Mouse (Mus musculus): Measurements from ENCODE around the gene Ywhaq. TPM values are rescaled to one million over a fixed set of nuclear protein-coding genes. Genes with fewer than 3 reads are reported as not detected.

The Ywhaq gene
- total and polyA plus RNA-seq, 3 experiments, result 217 to 392 (median 234) TPM

- H3K9me3 ChIP-seq (replicated peaks; ENCODE audit: low read length), result no peaks in the 10 kb centered on the region
- no peak overlapping the region for H3K9ac ChIP-seq (ENCODE audit: insufficient read depth, low read depth)
- no peaks in the 10 kb centered on the region for H3K27me3 ChIP-seq (replicated peaks)
- TF ChIP-seq JUN (IDR thresholded peaks at IDR 0.05; ENCODE audit: insufficient read depth, low read depth, low read length) (no peak), MXI1 (IDR thresholded peaks at IDR 0.05; ENCODE audit: low read depth, low read length) (no peak), RAD21 (IDR thresholded peaks at IDR 0.05; ENCODE audit: low read depth, low read length) (no peak), UBTF (IDR thresholded peaks at IDR 0.05; ENCODE audit: low read depth, low read length) (no peak), ELF1 (IDR thresholded peaks at IDR 0.05; ENCODE audit: low read depth, low read length) (no peak), MEF2A (IDR thresholded peaks at IDR 0.05; ENCODE audit: borderline replicate concordance, low read depth, low read length) (no peak), POLR2A (IDR thresholded peaks at IDR 0.05; ENCODE audit: low read depth, low read length) (no peak), NRF1 (IDR thresholded peaks at IDR 0.05; ENCODE audit: low read depth, low read length) (no peak), ZC3H11A (IDR thresholded peaks at IDR 0.05; ENCODE audit: low read depth, low read length) (no peak), USF1 (IDR thresholded peaks at IDR 0.05; ENCODE audit: low read depth, low read length) (no peak), PAX5 (IDR thresholded peaks at IDR 0.05; ENCODE audit: low read length) (no peak), CTCF (conservative IDR thresholded peaks at IDR 0.05 in 1 of 2, IDR thresholded peaks at IDR 0.05 in 1 of 2; ENCODE audit: low read depth in 2 of 2, low read length in 2 of 2) (no peak), CHD1 (IDR thresholded peaks at IDR 0.05; ENCODE audit: low read depth, low read length) (no peak), ZMIZ1 (IDR thresholded peaks at IDR 0.05; ENCODE audit: low read depth, low read length) (no peak), IRF4 (IDR thresholded peaks at IDR 0.05; ENCODE audit: low read depth, low read length) (no peak), KAT2A (IDR thresholded peaks at IDR 0.05; ENCODE audit: insufficient replicate concordance, low read length) (no peak), NELFE (IDR thresholded peaks at IDR 0.05; ENCODE audit: low read depth, low read length) (no peak)
- peaks cover 0 to 31% of the 10 kb centered on the region in 2 experiments; a peak in 2 of 4 replicates for H3K4me1 ChIP-seq (ENCODE audit: control insufficient read depth in 1 of 2, insufficient read depth in 2 of 2)
- no peak for DNase-seq (ENCODE audit: extremely low read depth)
- H3K79me2 ChIP-seq (replicated peaks; ENCODE audit: control insufficient read depth, extremely low read depth, insufficient read depth, poor library complexity, severe bottlenecking), result peaks cover 29% of the 10 kb centered on the region
- dilution Hi-C loops (cut with MboI; ENCODE audit: extremely low pct_ligation_motif_present, extremely low pct_unique_long_range_greater_than_20kb, low sequenced_read_pairs), result no loop called here
- no peaks in the 10 kb centered on the region for H3K36me3 ChIP-seq (replicated peaks in 1 of 2; ENCODE audit: control insufficient read depth in 1 of 2, insufficient read depth in 1 of 2, low read length in 1 of 2)
- no peak overlapping the region for H3K4me2 ChIP-seq (ENCODE audit: insufficient read depth, low read depth, poor library complexity, severe bottlenecking)
- in situ Hi-C loops (cut with MboI; ENCODE audit: low pct_ligation_motif_present, low pct_unique_long_range_greater_than_20kb, low sequenced_read_pairs), result loop anchor here (5.0 kb wide), 1 partner anchor 42 kb away; the partner anchor contains the start of gene Ywhaq
- H3K4me3 ChIP-seq (replicated peaks in 1 of 3; ENCODE audit: low read depth in 2 of 3, low read length in 2 of 3, poor library complexity in 1 of 3), result no peak overlapping the region
- no peak overlapping the region for H3K27ac ChIP-seq (ENCODE audit: insufficient read depth, low read depth)
Measured at GRCm38 (mm10) chr12:21375376-21376157, 41.9 kb downstream of the Ywhaq start.

GRCm38 (mm10) chr12:21373820-21374475 lies 43.5 kb downstream of the Ywhaq start:
- Histone ChIP-seq H3K4me1 (ENCODE audit: control insufficient read depth in 1 of 2, insufficient read depth in 2 of 2) (peaks cover 4 to 40% of the 10 kb centered on the region in 2 experiments; a peak in 2 of 4 replicates), H3K27ac (ENCODE audit: insufficient read depth, low read depth) (peak overlapping the region; percentile 64), H3K36me3 (replicated peaks in 1 of 2; ENCODE audit: control insufficient read depth in 1 of 2, insufficient read depth in 1 of 2, low read length in 1 of 2) (no peaks in the 10 kb centered on the region), H3K27me3 (replicated peaks) (no peaks in the 10 kb centered on the region), H3K4me2 (ENCODE audit: insufficient read depth, low read depth, poor library complexity, severe bottlenecking) (peak overlapping the region; percentile 72; the same call in 1 of the 2 replicates), H3K9me3 (replicated peaks; ENCODE audit: low read length) (no peaks in the 10 kb centered on the region), H3K4me3 (replicated peaks in 1 of 3; ENCODE audit: low read depth in 2 of 3, low read length in 2 of 3, poor library complexity in 1 of 3) (peak overlapping the region; percentile 74 to 84 (median 76)), H3K9ac (ENCODE audit: insufficient read depth, low read depth) (peak overlapping the region; percentile 75), H3K79me2 (replicated peaks; ENCODE audit: control insufficient read depth, extremely low read depth, insufficient read depth, poor library complexity, severe bottlenecking) (peaks cover 38% of the 10 kb centered on the region)
- in situ Hi-C loops (cut with MboI; ENCODE audit: low pct_ligation_motif_present, low pct_unique_long_range_greater_than_20kb, low sequenced_read_pairs) (loop anchor here (5.0 kb wide), 1 partner anchor 37 kb away; no protein-coding TSS in a partner anchor), dilution Hi-C loops (cut with MboI; ENCODE audit: extremely low pct_ligation_motif_present, extremely low pct_unique_long_range_greater_than_20kb, low sequenced_read_pairs) (no loop called here)
- DNase-seq (ENCODE audit: extremely low read depth), result no peak
- TF ChIP-seq CHD2 (IDR thresholded peaks at IDR 0.05; ENCODE audit: low read length) (no peak), MEF2A (IDR thresholded peaks at IDR 0.05; ENCODE audit: borderline replicate concordance, low read depth, low read length) (no peak), SIN3A (IDR thresholded peaks at IDR 0.05; ENCODE audit: low read length) (peak; percentile 5; the same call in 1 of the 2 replicates), ELF1 (IDR thresholded peaks at IDR 0.05; ENCODE audit: low read depth, low read length) (no peak), PAX5 (IDR thresholded peaks at IDR 0.05; ENCODE audit: low read length) (no peak), EP300 (IDR thresholded peaks at IDR 0.05; ENCODE audit: low read length) (0 out of 2 replicates have a peak, but pooled peaks have one; percentile 20), MAX (IDR thresholded peaks at IDR 0.05; ENCODE audit: low read length) (peak; percentile 15; the same call in 1 of the 2 replicates), IRF4 (IDR thresholded peaks at IDR 0.05; ENCODE audit: low read depth, low read length) (no peak), UBTF (IDR thresholded peaks at IDR 0.05; ENCODE audit: low read depth, low read length) (no peak), RAD21 (IDR thresholded peaks at IDR 0.05; ENCODE audit: low read depth, low read length) (no peak), JUN (IDR thresholded peaks at IDR 0.05; ENCODE audit: insufficient read depth, low read depth, low read length) (no peak), TCF12 (IDR thresholded peaks at IDR 0.05; ENCODE audit: low read depth, low read length) (no peak), ZKSCAN1 (IDR thresholded peaks at IDR 0.05; ENCODE audit: borderline replicate concordance, low read depth, low read length) (no peak), ZC3H11A (IDR thresholded peaks at IDR 0.05; ENCODE audit: low read depth, low read length) (no peak), E2F4 (IDR thresholded peaks at IDR 0.05; ENCODE audit: insufficient replicate concordance, low read depth, low read length) (no peak), USF2 (conservative IDR thresholded peaks at IDR 0.05; ENCODE audit: low read depth, low read length) (no peak), KAT2A (IDR thresholded peaks at IDR 0.05; ENCODE audit: insufficient replicate concordance, low read length) (no peak), POLR2A (IDR thresholded peaks at IDR 0.05; ENCODE audit: low read depth, low read length) (no peak), USF1 (IDR thresholded peaks at IDR 0.05; ENCODE audit: low read depth, low read length) (no peak), JUND (conservative IDR thresholded peaks at IDR 0.05; ENCODE audit: low read depth, low read length) (no peak), HCFC1 (IDR thresholded peaks at IDR 0.05; ENCODE audit: low read depth, low read length) (no peak), TBP (conservative IDR thresholded peaks at IDR 0.05; ENCODE audit: low read depth, low read length) (no peak)
